Mouse (Mus musculus) ZHBTc4 (cell line): ENCODE measurements around the gene Ccn1.

ENCODE experiments used
- DNase-seq: peaks from one replicate; pipeline ENCODE4 v3.0.0-alpha.2; 2011; ENCODE audit warnings: low read depth, low spot score

Gene Ccn1

GRCm38 (mm10) chr3:145619621-145620365 lies 30.0 kb downstream of the Ccn1 start:
- DNase-seq, result peak; percentile 87

- DNase-seq, result peak; percentile 34
Observed at GRCm38 (mm10) chr3:145618299-145618698, 31.5 kb downstream of the Ccn1 start.

- peak; percentile 41 for DNase-seq
Observed at GRCm38 (mm10) chr3:145614362-145615115, 35.2 kb downstream of the Ccn1 start.

- DNase-seq, result no peak
Observed at GRCm38 (mm10) chr3:145613234-145613633, 36.5 kb downstream of the Ccn1 start.

- DNase-seq, result peak; percentile 74
Observed at GRCm38 (mm10) chr3:145612662-145613061, 37.1 kb downstream of the Ccn1 start.

- DNase-seq, result no peak
Observed at GRCm38 (mm10) chr3:145608320-145608719, 41.5 kb downstream of the Ccn1 start.

- no peak for DNase-seq
Observed at GRCm38 (mm10) chr3:145605437-145606123, 44.2 kb downstream of the Ccn1 start.

- DNase-seq, result peak; percentile 56
Observed at GRCm38 (mm10) chr3:145602410-145603206, 47.2 kb downstream of the Ccn1 start.

GRCm38 (mm10) chr3:145601345-145601744 lies 48.4 kb downstream of the Ccn1 start:
- no peak for DNase-seq

- DNase-seq, result no peak
Observed at GRCm38 (mm10) chr3:145600801-145601200, 49.0 kb downstream of the Ccn1 start.

- DNase-seq, result peak; percentile 46
Observed at GRCm38 (mm10) chr3:145599059-145599458, 50.7 kb downstream of the Ccn1 start.
